Mouse (Mus musculus) heart, postnatal 0 days (tissue): ENCODE measurements around the gene Bpifa6.

Experiments
- CTCF ChIP-seq: IDR thresholded peaks from 2 replicates; pipeline ENCODE4 v1.5.1; 2016; ENCODE audit warnings: antibody characterized with exemption, control low read depth, low read depth
- EP300 ChIP-seq: IDR thresholded peaks from 2 replicates; pipeline ENCODE4 v1.6.1; 2016; ENCODE audit warnings: antibody characterized with exemption, low read depth

DNA sequence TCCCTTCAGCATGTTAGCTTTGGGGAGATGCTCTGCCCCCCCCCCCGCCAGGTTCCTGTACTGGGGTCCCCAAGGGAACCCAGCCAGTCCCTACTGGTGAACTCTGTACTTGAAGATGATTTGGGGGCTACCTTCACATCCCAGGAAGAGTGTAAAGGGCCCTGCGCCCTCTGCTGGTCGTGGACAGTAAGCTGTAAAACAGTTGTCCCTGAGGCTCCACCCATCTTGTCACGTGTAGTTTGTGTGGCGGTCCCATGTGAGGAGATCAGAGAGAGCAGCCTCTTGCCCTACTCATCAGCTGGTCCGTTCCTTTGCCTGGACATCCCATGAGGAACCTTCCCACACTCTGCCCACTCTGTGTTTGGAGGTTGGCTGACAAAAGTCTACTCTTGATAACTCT, 20.9 kb upstream of the Bpifa6 start:
- peak; percentile 63 for TF ChIP-seq CTCF
- TF ChIP-seq EP300: no peak
